Mouse (Mus musculus) forebrain, embryonic 12.5 days (tissue): ENCODE results near the gene Lrrc75b. TPM values are rescaled to one million over a fixed set of nuclear protein-coding genes. Genes with fewer than 3 reads are reported as not detected.
"Not testable (repeated sequence)": the region's sequence is repeated elsewhere in the genome, so short reads cannot be mapped to it uniquely, and the experiment has no call there.

ENCODE experiments used
- ATAC-seq: fragments of 200-750 bp; cut with Nextera tagmentation; 2 replicates; pipeline ENCODE4 v1.8.0; 2017; ENCODE audit warnings: moderate TSS enrichment; ENCODE audit not compliant: low FRiP score
- H3K27ac ChIP-seq: fragments of 300-500 bp; sonication (generic); 2 replicates; pipeline ENCODE4 v1.5.1; 2016; ENCODE audit warnings: mild to moderate bottlenecking
- H3K27me3 ChIP-seq: fragments of 300-500 bp; sonication (generic); 2 replicates; pipeline ENCODE4 v1.6.1; 2016; ENCODE audit warnings: mild to moderate bottlenecking
- H3K36me3 ChIP-seq: fragments of 300-500 bp; sonication (generic); replicated peaks from 2 replicates; pipeline ENCODE4 v1.6.1; 2016; ENCODE audit warnings: mild to moderate bottlenecking
- H3K4me1 ChIP-seq: fragments of 300-500 bp; sonication (generic); 2 replicates; pipeline ENCODE4 v1.6.1; 2016
- H3K4me2 ChIP-seq: fragments of 300-500 bp; sonication (generic); 2 replicates; pipeline ENCODE4 v1.6.1; 2016; ENCODE audit warnings: mild to moderate bottlenecking, moderate library complexity
- H3K4me3 ChIP-seq: fragments of 300-500 bp; sonication (generic); replicated peaks from 2 replicates; pipeline ENCODE4 v1.5.1; 2016; ENCODE audit warnings: mild to moderate bottlenecking
- H3K9ac ChIP-seq: fragments of 300-500 bp; sonication (generic); 2 replicates; pipeline ENCODE4 v1.6.1; 2016; ENCODE audit warnings: mild to moderate bottlenecking
- H3K9me3 ChIP-seq: fragments of 300-500 bp; sonication (generic); 2 replicates; pipeline ENCODE4 v1.6.1; 2016
- WGBS: fragments of 180-500 bp; shearing (Covaris S2); methylation state at CpG from one replicate; pipeline ENCODE4 v1.1.7; 2016; 5-methylcytosine and 5-hydroxymethylcytosine counted together
- polyA plus RNA-seq: library from polyadenylated mRNA; unstranded; fragments of >200 nt; fragmentation: Nextera tagmentation; extraction: Ambion mirVana; gene quantifications from 2 replicates; pipeline ENCODE4 v1.2.1, GENCODE M21; 2016

Lrrc75b gene
- polyA plus RNA-seq, 1 experiment from 2014 or later: 5.5 TPM

GRCm38 (mm10) chr10:75552106-75552505 is 8.0 kb downstream of the Lrrc75b start:
- Histone ChIP-seq H3K4me3 (no peak overlapping the region), H3K27ac (no peak overlapping the region), H3K9ac (no peak overlapping the region), H3K9me3 (no peaks in the 10 kb centered on the region), H3K4me2 (no peak overlapping the region), H3K27me3 (no peaks in the 10 kb centered on the region), H3K4me1 (peaks cover 17% of the 10 kb centered on the region), H3K36me3 (no peaks in the 10 kb centered on the region)
- 89% methylated on average over 2 of the region's 2 CpGs for WGBS
- ATAC-seq: no peak

- Histone ChIP-seq H3K4me2 (no peak overlapping the region), H3K36me3 (no peaks in the 10 kb centered on the region), H3K4me1 (peaks cover 7% of the 10 kb centered on the region), H3K27me3 (no peaks in the 10 kb centered on the region), H3K4me3 (no peak overlapping the region), H3K9me3 (no peaks in the 10 kb centered on the region), H3K9ac (no peak overlapping the region), H3K27ac (no peak overlapping the region)
- 56% methylated on average over 12 of the region's 12 CpGs for WGBS
- no peak for ATAC-seq
Measured at GRCm38 (mm10) chr10:75551175-75551574, 9.0 kb downstream of the Lrrc75b start.

- H3K36me3 ChIP-seq: no peaks in the 10 kb centered on the region
- WGBS: 83% methylated on average over 7 of the region's 7 CpGs
Measured at GRCm38 (mm10) chr10:75549886-75550285, 10.2 kb downstream of the Lrrc75b start.

GRCm38 (mm10) chr10:75548486-75548885 is 11.6 kb downstream of the Lrrc75b start:
- H3K4me2 ChIP-seq: no peak overlapping the region
- H3K4me3 ChIP-seq: no peak overlapping the region
- H3K27ac ChIP-seq: no peak overlapping the region
- H3K27me3 ChIP-seq: no peaks in the 10 kb centered on the region
- peaks cover 3% of the 10 kb centered on the region; the same call in 1 of the 2 replicates for H3K9me3 ChIP-seq
- no peaks in the 10 kb centered on the region for H3K36me3 ChIP-seq
- 74% methylated on average over 14 of the region's 14 CpGs for WGBS
- no peaks in the 10 kb centered on the region for H3K4me1 ChIP-seq
- no peak for ATAC-seq
- no peak overlapping the region for H3K9ac ChIP-seq

More at GRCm38 (mm10) chr10:75549886-75550285, 10.2 kb downstream of the Lrrc75b start:
- Histone ChIP-seq H3K27ac (no peak overlapping the region), H3K9ac (no peak overlapping the region), H3K4me3 (no peak overlapping the region), H3K9me3 (peaks cover 3% of the 10 kb centered on the region; the same call in 1 of the 2 replicates), H3K4me2 (no peak overlapping the region), H3K4me1 (no peaks in the 10 kb centered on the region), H3K27me3 (no peaks in the 10 kb centered on the region)
- ATAC-seq: no peak

GRCm38 (mm10) chr10:75547901-75548300 is 12.2 kb downstream of the Lrrc75b start:
- Histone ChIP-seq H3K9ac (no peak overlapping the region), H3K4me1 (no peaks in the 10 kb centered on the region), H3K36me3 (no peaks in the 10 kb centered on the region), H3K27ac (no peak overlapping the region), H3K27me3 (no peaks in the 10 kb centered on the region), H3K4me2 (no peak overlapping the region), H3K9me3 (peaks cover 3% of the 10 kb centered on the region; the same call in 1 of the 2 replicates), H3K4me3 (no peak overlapping the region)
- no peak for ATAC-seq
- WGBS: 76% methylated on average over 7 of the region's 7 CpGs

GRCm38 (mm10) chr10:75536123-75536522 is 24.0 kb downstream of the Lrrc75b start:
- H3K36me3 ChIP-seq: peaks cover 53% of the 10 kb centered on the region
- H3K9me3 ChIP-seq: no peaks in the 10 kb centered on the region
- 92% methylated on average over 5 of the region's 5 CpGs for WGBS
- no peaks in the 10 kb centered on the region for H3K27me3 ChIP-seq
- no peak overlapping the region for H3K9ac ChIP-seq
- no peak overlapping the region for H3K27ac ChIP-seq
- H3K4me1 ChIP-seq: no peaks in the 10 kb centered on the region
- H3K4me2 ChIP-seq: no peak overlapping the region
- H3K4me3 ChIP-seq: no peak overlapping the region
- no peak for ATAC-seq

- H3K4me2 ChIP-seq: no peak overlapping the region
- H3K4me3 ChIP-seq: no peak overlapping the region
- 91% methylated on average over 2 of the region's 2 CpGs for WGBS
- H3K9me3 ChIP-seq: no peaks in the 10 kb centered on the region
- no peaks in the 10 kb centered on the region for H3K4me1 ChIP-seq
- no peaks in the 10 kb centered on the region for H3K27me3 ChIP-seq
- H3K27ac ChIP-seq: no peak overlapping the region
- H3K9ac ChIP-seq: no peak overlapping the region
- H3K36me3 ChIP-seq: peaks cover 60% of the 10 kb centered on the region
- ATAC-seq: no peak
Measured at GRCm38 (mm10) chr10:75535423-75535822, 24.7 kb downstream of the Lrrc75b start.

- 87% methylated on average over 8 of the region's 8 CpGs for WGBS
- no peaks in the 10 kb centered on the region for H3K4me1 ChIP-seq
- H3K4me2 ChIP-seq: no peak overlapping the region
- H3K27ac ChIP-seq: no peak overlapping the region
- no peaks in the 10 kb centered on the region for H3K27me3 ChIP-seq
- no peaks in the 10 kb centered on the region for H3K9me3 ChIP-seq
- H3K4me3 ChIP-seq: no peak overlapping the region
- H3K9ac ChIP-seq: no peak overlapping the region
- no peak for ATAC-seq
- H3K36me3 ChIP-seq: peaks cover 63% of the 10 kb centered on the region
Measured at GRCm38 (mm10) chr10:75534934-75535333, 25.2 kb downstream of the Lrrc75b start.

GRCm38 (mm10) chr10:75534216-75534615 is 25.9 kb downstream of the Lrrc75b start:
- no peak for ATAC-seq
- Histone ChIP-seq H3K4me1 (no peaks in the 10 kb centered on the region), H3K27me3 (no peaks in the 10 kb centered on the region), H3K4me2 (no peak overlapping the region), H3K36me3 (peaks cover 68% of the 10 kb centered on the region), H3K9me3 (no peaks in the 10 kb centered on the region), H3K4me3 (no peak overlapping the region), H3K9ac (no peak overlapping the region), H3K27ac (no peak overlapping the region)
- WGBS: 95% methylated on average over 8 of the region's 8 CpGs

GRCm38 (mm10) chr10:75531532-75532090 is 28.5 kb downstream of the Lrrc75b start:
- Histone ChIP-seq H3K4me3 (no peak overlapping the region), H3K9me3 (no peaks in the 10 kb centered on the region), H3K4me1 (no peaks in the 10 kb centered on the region), H3K27me3 (no peaks in the 10 kb centered on the region), H3K4me2 (no peak overlapping the region), H3K27ac (no peak overlapping the region), H3K36me3 (peaks cover 80% of the 10 kb centered on the region), H3K9ac (no peak overlapping the region)
- WGBS: 89% methylated on average over 9 of the region's 9 CpGs
- ATAC-seq: no peak

GRCm38 (mm10) chr10:75530322-75530721 is 29.8 kb downstream of the Lrrc75b start:
- no peak for ATAC-seq
- Histone ChIP-seq H3K27me3 (no peaks in the 10 kb centered on the region), H3K9me3 (no peaks in the 10 kb centered on the region), H3K4me2 (no peak overlapping the region), H3K36me3 (peaks cover 78% of the 10 kb centered on the region), H3K4me1 (no peaks in the 10 kb centered on the region; the same call in 1 of the 2 replicates), H3K27ac (no peak overlapping the region), H3K4me3 (no peak overlapping the region), H3K9ac (no peak overlapping the region)
- 83% methylated on average over 2 of the region's 2 CpGs for WGBS

GRCm38 (mm10) chr10:75525450-75525849 is 34.7 kb downstream of the Lrrc75b start:
- H3K27ac ChIP-seq, H3K9ac ChIP-seq, ATAC-seq, H3K4me1 ChIP-seq, H3K4me2 ChIP-seq, H3K4me3 ChIP-seq, H3K27me3 ChIP-seq, H3K9me3 ChIP-seq: not testable (repeated sequence)
- 94% methylated on average over 9 of the region's 9 CpGs for WGBS
- H3K36me3 ChIP-seq: peaks cover 73% of the 10 kb centered on the region

GRCm38 (mm10) chr10:75521643-75522042 is 38.5 kb downstream of the Lrrc75b start:
- Histone ChIP-seq H3K27me3 (no peaks in the 10 kb centered on the region), H3K4me3 (no peak overlapping the region), H3K9me3 (no peaks in the 10 kb centered on the region), H3K27ac (no peak overlapping the region), H3K4me2 (no peak overlapping the region), H3K36me3 (peaks cover 60% of the 10 kb centered on the region), H3K4me1 (peaks cover 17% of the 10 kb centered on the region), H3K9ac (no peak overlapping the region)
- 92% methylated on average over 4 of the region's 4 CpGs for whole genome bisulfite sequencing
- ATAC-seq: no peak
